Mouse (Mus musculus) cerebellum, adult 2 months (tissue): Measurements from ENCODE around the gene Psmb11. TPM values are rescaled to one million over a fixed set of nuclear protein-coding genes. Genes with fewer than 3 reads are reported as not detected.
A peak's percentile ranks its signal among the peaks of the same experiment; 100 is the strongest.

ENCODE experiments used
- DNase-seq, 2 experiments: peaks; one replicate each; pipeline ENCODE4 v3.0.0; 2021
- H3K27ac ChIP-seq: fragments of 200-500 bp; 2 replicates; pipeline ENCODE4 v1.5.1; 2012; ENCODE audit warnings: low read length, control low read depth, inconsistent platforms; ENCODE audit not compliant: insufficient read depth
- H3K27me3 ChIP-seq: fragments of 200-500 bp; 2 replicates; pipeline ENCODE4 v1.6.1; 2012; ENCODE audit warnings: inconsistent platforms, mild to moderate bottlenecking, low read length, moderate library complexity; ENCODE audit not compliant: control insufficient read depth, insufficient read depth
- H3K4me1 ChIP-seq: fragments of 200-500 bp; 2 replicates; pipeline ENCODE4 v1.6.1; 2011; ENCODE audit warnings: low read length; ENCODE audit not compliant: control insufficient read depth, insufficient read depth
- H3K4me3 ChIP-seq: fragments of 200-500 bp; replicated peaks from 2 replicates; pipeline ENCODE3; 2011; ENCODE audit warnings: mild to moderate bottlenecking, low read depth, low read length, control low read depth; ENCODE audit not compliant: insufficient read depth
- CTCF ChIP-seq: fragments of 200-500 bp; IDR thresholded peaks from 2 replicates; pipeline ENCODE4 v1.5.1; 2011; ENCODE audit warnings: low read depth, mild to moderate bottlenecking, control low read depth, low read length, moderate library complexity, borderline replicate concordance; ENCODE audit not compliant: insufficient read depth
- POLR2A ChIP-seq: fragments of 200-500 bp; IDR thresholded peaks from 2 replicates; pipeline ENCODE4 v1.6.1; 2011; ENCODE audit warnings: low read length, control low read depth, borderline replicate concordance; ENCODE audit not compliant: insufficient read depth
- WGBS: fragments of 180-500 bp; shearing (Covaris S2); methylation state at CpG from one replicate; pipeline ENCODE4 v1.1.7; 2018; 5-methylcytosine and 5-hydroxymethylcytosine counted together
- polyA plus RNA-seq: library from polyadenylated mRNA; depleted of rRNA; stranded (reverse); fragments of >200 nt; gene quantifications from 2 replicates; pipeline ENCODE4 v1.2.3, GENCODE M21; 2012

Gene Psmb11
- polyA plus RNA-seq, 1 experiment, result not detected

DNA sequence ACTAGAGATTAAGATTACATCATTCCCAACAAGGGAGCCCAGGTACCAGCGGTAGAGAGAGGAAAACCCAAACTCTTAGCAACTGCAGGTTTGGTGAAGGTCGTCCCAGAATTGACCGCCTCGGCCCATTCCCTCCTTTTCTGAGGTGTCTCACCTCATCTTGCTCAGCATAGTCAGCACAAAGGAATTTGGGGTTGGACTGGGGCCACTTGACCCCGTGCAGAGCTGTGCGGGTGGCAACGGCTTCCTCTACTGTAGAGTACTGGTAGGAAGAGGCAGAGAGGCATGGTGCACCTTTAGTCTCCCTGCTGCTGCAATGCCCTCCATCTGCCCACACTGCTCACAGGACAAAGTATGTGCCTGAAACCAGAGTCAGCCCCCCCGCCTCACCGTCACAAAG is 23.1 kb downstream of the Psmb11 start:
- 91% methylated on average over 9 of the region's 9 CpGs for WGBS
- Histone ChIP-seq H3K27ac (no peak overlapping the region), H3K4me3 (no peak overlapping the region), H3K27me3 (no peaks in the 10 kb centered on the region), H3K4me1 (0 out of 2 replicates have a peak, but pooled peaks cover 3% of the 10 kb centered on the region)
- no peak for DNase-seq
- no peak for TF ChIP-seq CTCF
- TF ChIP-seq POLR2A, result no peak

DNA sequence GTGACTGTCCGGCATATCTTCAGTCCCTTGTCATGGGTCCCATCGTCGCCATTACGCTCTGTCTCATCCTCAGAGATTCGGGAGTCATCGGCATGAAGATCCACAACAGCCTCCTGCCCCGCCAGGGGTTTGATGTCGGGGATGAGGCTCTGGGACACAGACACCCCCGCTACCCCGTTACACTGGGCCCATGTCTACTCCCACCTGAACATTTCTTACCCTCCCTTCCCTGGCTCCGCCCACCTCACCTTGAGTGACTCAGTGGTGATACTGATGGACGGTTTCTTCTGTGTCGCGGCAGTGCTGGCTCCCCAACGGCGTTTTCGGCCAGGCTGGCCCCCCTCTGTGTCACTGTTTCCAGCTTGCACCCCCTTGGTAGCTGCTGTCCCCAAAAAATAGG is 25.2 kb downstream of the Psmb11 start:
- Histone ChIP-seq H3K27ac (no peak overlapping the region), H3K4me1 (peaks cover 11% of the 10 kb centered on the region), H3K27me3 (no peaks in the 10 kb centered on the region), H3K4me3 (no peak overlapping the region)
- 93% methylated on average over 17 of the region's 17 CpGs for WGBS
- TF ChIP-seq POLR2A (no peak), CTCF (no peak)
- no peak for DNase-seq

DNA sequence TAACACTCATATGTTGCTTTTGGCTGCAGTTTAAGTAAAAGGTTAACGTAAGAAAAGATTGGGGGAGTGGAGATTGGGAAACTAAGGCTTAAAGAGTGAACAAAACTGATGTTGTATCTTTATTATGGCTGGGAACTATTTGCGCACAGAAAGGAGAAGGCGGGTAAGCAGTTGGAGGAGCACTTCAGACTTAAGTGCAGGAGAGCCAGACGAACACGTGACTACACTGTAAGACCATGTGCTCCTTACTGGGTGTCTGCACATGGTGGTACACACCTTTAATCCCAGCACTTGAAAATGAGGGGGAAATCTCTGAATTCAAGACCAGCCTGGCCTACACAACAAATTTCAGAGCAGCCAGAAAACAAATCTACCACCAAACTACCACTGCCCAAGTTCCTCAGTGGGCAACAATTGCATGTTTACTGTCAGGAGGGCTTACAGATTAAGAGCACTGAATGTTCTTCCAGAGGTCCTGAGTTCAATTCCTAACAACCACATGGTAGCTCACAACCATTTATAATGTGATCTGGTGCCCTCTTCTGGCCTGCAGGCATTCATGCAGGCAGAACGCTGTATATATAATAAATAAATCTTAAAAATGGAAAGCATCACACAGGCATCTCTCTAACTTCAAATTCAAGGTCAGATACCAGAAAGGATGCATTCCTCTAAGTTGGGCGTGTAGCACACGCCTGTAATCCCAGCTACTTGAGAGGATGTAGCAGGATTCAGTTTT is 25.8 kb downstream of the Psmb11 start:
- Histone ChIP-seq H3K27ac (no peak overlapping the region), H3K4me3 (no peak overlapping the region), H3K4me1 (peaks cover 11% of the 10 kb centered on the region), H3K27me3 (no peaks in the 10 kb centered on the region)
- 90% methylated on average over 8 of the region's 8 CpGs for WGBS
- no peak for TF ChIP-seq CTCF
- no peak for TF ChIP-seq POLR2A
- no peak for DNase-seq

DNA sequence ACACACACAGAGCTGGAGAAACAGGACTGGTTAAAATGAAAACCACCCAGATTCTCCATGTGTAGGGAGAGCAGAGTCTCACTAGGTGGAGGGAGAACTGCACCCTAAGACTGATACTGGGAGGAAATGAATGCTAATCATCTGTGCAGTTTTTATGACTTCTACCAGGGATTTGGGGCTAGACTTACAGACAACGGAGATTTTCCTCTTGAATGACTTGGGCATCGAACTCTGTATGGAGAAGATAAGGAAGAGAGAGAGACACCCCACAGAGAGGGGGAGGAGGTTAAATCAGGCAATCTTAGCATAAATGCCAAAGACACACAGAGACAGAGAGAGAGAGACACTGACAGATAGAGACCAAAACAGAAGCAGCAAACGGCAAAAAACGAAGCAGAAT is 26.7 kb downstream of the Psmb11 start:
- peaks cover 11% of the 10 kb centered on the region for H3K4me1 ChIP-seq
- H3K27ac ChIP-seq, result no peak overlapping the region
- DNase-seq, result no peak
- TF ChIP-seq CTCF, result no peak
- no peak for TF ChIP-seq POLR2A
- WGBS, result 49% methylated on average over 4 of the region's 4 CpGs
- no peaks in the 10 kb centered on the region for H3K27me3 ChIP-seq
- H3K4me3 ChIP-seq, result no peak overlapping the region

DNA sequence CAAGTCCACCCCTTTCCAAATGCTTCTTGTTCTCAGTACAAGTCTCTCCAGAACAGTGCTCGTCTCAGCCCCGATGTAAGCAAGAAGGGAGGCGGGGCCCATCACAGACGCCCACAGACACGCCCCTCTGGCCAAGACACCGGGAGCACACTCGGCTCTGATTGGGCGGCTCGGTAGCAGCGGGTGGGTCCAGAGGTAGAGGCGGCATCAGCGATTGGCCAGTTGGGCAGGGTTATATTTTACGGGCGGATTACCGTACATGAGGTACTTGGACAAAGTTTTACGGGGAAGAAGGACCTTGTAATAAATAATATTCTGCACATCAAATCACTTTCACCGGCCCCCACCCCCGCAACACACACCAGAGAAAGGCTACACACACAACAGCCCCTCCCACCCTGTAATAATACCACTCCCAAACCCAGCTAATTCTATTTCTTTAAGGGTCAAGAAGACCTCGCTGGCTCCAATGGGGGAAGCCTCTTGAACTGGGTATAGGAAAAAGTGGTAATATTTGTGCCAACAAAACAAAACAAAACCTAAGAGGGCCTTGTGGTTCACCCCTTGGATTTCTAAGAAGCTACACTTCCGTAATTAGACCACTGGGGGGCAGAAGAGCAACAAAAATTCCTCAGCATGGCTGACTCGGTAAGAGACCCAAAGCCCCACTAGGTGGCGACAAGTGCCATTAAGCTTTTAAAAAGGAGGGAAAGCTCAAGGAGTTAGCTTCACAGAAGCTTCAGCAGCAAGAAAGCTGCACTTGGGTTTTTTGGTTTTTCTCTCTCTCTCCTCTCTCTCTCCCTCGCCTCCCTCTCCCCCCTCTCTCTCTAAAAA is 29.6 kb downstream of the Psmb11 start:
- 56% methylated on average over 23 of the region's 23 CpGs for WGBS

DNA sequence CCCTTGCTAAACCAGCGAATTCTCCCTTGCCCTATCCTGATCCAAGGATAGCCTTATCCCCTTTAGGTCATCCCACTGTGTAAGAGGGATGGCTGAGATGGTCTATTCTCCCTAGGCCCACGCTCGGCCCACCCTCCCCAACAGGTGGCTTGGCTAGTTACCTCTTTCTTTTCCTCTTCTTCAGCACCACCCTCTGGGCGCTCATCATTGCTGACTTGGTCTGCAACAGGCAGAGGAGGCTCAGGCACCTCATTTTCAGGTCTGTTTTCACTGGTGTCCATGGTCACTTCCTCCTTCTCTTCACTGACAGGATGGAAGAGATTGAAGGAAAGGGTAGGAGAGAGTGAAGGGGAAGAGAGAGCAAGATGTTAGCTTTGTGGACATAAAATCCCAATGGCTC is 30.3 kb downstream of the Psmb11 start:
- no peak for DNase-seq
- H3K27me3 ChIP-seq, result no peaks in the 10 kb centered on the region
- H3K4me3 ChIP-seq, result no peak overlapping the region
- TF ChIP-seq CTCF, result no peak
- no peak for TF ChIP-seq POLR2A
- WGBS, result 66% methylated on average over 4 of the region's 4 CpGs
- no peak overlapping the region for H3K27ac ChIP-seq
- peaks cover 14% of the 10 kb centered on the region for H3K4me1 ChIP-seq

More for the DNA sequence above, 29.6 kb downstream of the Psmb11 start:
- peak; percentile 82 to 83 for DNase-seq
- TF ChIP-seq POLR2A, result no peak
- peak; percentile 94 for TF ChIP-seq CTCF
- H3K27ac ChIP-seq, result no peak overlapping the region
- no peaks in the 10 kb centered on the region for H3K27me3 ChIP-seq
- H3K4me1 ChIP-seq, result peaks cover 14% of the 10 kb centered on the region
- no peak overlapping the region for H3K4me3 ChIP-seq

DNA sequence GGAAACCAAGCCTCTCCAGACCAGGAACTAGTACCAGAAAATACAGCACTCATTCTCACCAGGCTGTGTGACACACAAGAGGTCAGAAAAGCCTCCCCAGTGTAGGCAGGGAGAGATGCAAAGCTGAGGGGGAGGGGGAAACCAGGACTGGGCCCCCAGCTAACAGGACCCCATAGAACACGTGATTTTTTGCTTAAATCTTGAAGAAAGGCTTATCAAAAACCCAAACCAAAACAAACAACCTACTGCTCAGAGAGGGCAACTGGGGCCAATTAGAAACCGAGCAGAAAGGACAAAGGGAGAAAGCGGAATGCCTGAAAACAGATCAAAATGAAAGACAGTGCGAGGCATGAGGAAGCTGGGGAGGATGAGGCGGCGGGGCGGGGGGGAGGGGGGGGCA is 31.6 kb downstream of the Psmb11 start:
- WGBS, result 2% methylated on average over 7 of the region's 7 CpGs

DNA sequence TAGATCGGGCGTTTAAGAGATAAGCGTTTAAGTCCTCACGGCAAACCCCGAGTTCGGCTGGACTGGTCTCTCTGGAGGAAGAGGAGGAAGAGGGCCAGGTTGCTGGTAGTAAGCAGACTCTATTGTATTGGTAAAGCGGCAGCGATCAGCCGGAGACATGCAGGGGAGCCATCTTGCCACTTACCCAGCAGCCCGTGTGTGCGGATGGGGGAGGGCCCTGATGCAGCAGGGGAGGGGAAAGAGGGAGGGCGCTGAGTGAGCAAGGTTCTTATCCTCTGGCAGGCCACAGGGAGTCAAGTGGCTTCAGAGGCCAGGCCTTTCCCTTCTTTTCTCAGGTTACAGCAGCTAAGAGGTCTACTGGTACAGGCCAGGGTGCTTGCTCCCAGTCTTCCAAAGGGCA is 32.3 kb downstream of the Psmb11 start:
- DNase-seq, result peak; percentile 82 to 86
- TF ChIP-seq CTCF (no peak), POLR2A (peak; percentile 72; the same call in 1 of the 2 replicates)
- H3K27me3 ChIP-seq, result no peaks in the 10 kb centered on the region
- peak overlapping the region; percentile 85 for H3K4me3 ChIP-seq
- H3K27ac ChIP-seq, result peak overlapping the region; percentile 26; the same call in 1 of the 2 replicates
- H3K4me1 ChIP-seq, result peaks cover 12% of the 10 kb centered on the region
- WGBS, result 2% methylated on average over 12 of the region's 12 CpGs

More for the DNA sequence above, 31.6 kb downstream of the Psmb11 start:
- TF ChIP-seq POLR2A (no peak), CTCF (no peak)
- H3K4me1 ChIP-seq, result peaks cover 14% of the 10 kb centered on the region
- no peaks in the 10 kb centered on the region for H3K27me3 ChIP-seq
- no peak for DNase-seq
- H3K4me3 ChIP-seq, result peak overlapping the region; percentile 85
- no peak overlapping the region for H3K27ac ChIP-seq
